Mouse (Mus musculus) hindbrain, embryonic 13.5 days (tissue): ENCODE data around the gene Mtx1. TPM values are rescaled to one million over a fixed set of nuclear protein-coding genes. Genes with fewer than 3 reads are reported as not detected.

Experiments
- microRNA counts: library from miRNA; unstranded; fragments of <30 nt; microRNA quantifications from one replicate; lab custom pipeline; 2016
- microRNA-seq: library from miRNA; unstranded; fragments of <30 nt; microRNA quantifications from one replicate; pipeline ENCODE4, GENCODE M21; 2016
- polyA plus RNA-seq: library from polyadenylated mRNA; unstranded; fragments of >200 nt; fragmentation: Nextera tagmentation; extraction: Ambion mirVana; gene quantifications from 2 replicates; pipeline ENCODE4 v1.2.1, GENCODE M21; 2015

Gene Mtx1
- polyA plus RNA-seq, 1 experiment from 2014 or later: 161 TPM

MicroRNA genes within 50 kb of the gene (microRNA counts, 519-probe panel; counts per million panel counts)
- 3,735 counts per million, percentile 53 among the panel's probes with 10 or more counts for microRNA mmu-miR-92b (lab: Ali Mortazavi, UCI)

Small RNA genes lying within 50 kb of the gene (microRNA-seq; reads per million reads assigned to microRNA genes)
- gene Mir92b: 4,817 reads per million, percentile 91 among the genes with 10 or more reads in this experiment

Other genes with a start within 250 kb of the Mtx1 start
- 74.5 and 76.0 TPM in 2 replicates for gene Rusc1, start 133.8 kb downstream of the Mtx1 start, polyA plus RNA-seq
- not detected in 2 replicates for gene Gm43738, start 126.0 kb downstream of the Mtx1 start, polyA plus RNA-seq
- gene Fdps, start 125.1 kb downstream of the Mtx1 start, polyA plus RNA-seq: 312 and 322 TPM in 2 replicates
- 0.30 TPM in 1 of 2 replicates, not detected in the other for gene Pklr, start 90.9 kb downstream of the Mtx1 start, polyA plus RNA-seq
- 33.5 and 35.1 TPM in 2 replicates for gene Hcn3, start 66.9 kb downstream of the Mtx1 start, polyA plus RNA-seq
- gene Clk2, start 62.3 kb downstream of the Mtx1 start, polyA plus RNA-seq: 23.5 and 24.5 TPM in 2 replicates
- gene Scamp3, start 49.6 kb downstream of the Mtx1 start, polyA plus RNA-seq: 127 and 130 TPM in 2 replicates
- gene Fam189b, start 43.9 kb downstream of the Mtx1 start, polyA plus RNA-seq: 29.9 and 30.0 TPM in 2 replicates
- gene Gba, start 24.2 kb downstream of the Mtx1 start, polyA plus RNA-seq: 47.9 TPM in 2 replicates
- 53.5 and 60.7 TPM in 2 replicates for gene Thbs3, start 11.9 kb downstream of the Mtx1 start, polyA plus RNA-seq
- gene Muc1, start 2.0 kb upstream of the Mtx1 start, polyA plus RNA-seq: 1.3 and 2.8 TPM in 2 replicates
- 205 and 209 TPM in 2 replicates for gene Krtcap2, start 18.9 kb upstream of the Mtx1 start, polyA plus RNA-seq
- gene Trim46, start 19.2 kb upstream of the Mtx1 start, polyA plus RNA-seq: 64.3 and 68.1 TPM in 2 replicates
- gene Dpm3, start 32.3 kb upstream of the Mtx1 start, polyA plus RNA-seq: 74.4 and 76.2 TPM in 2 replicates
- gene Slc50a1, start 43.5 kb upstream of the Mtx1 start, polyA plus RNA-seq: 34.6 and 38.0 TPM in 2 replicates
- gene Efna1, start 54.1 kb upstream of the Mtx1 start, polyA plus RNA-seq: 12.1 and 12.4 TPM in 2 replicates
- gene Efna3, start 95.9 kb upstream of the Mtx1 start, polyA plus RNA-seq: 46.8 and 49.7 TPM in 2 replicates
- gene Efna4, start 110.9 kb upstream of the Mtx1 start, polyA plus RNA-seq: 8.6 and 9.8 TPM in 2 replicates
- 41.5 and 47.0 TPM in 2 replicates for gene Adam15, start 122.9 kb upstream of the Mtx1 start, polyA plus RNA-seq
- 0.14 and 0.17 TPM in 2 replicates for gene Dcst2, start 134.9 kb upstream of the Mtx1 start, polyA plus RNA-seq
- 1.1 and 1.3 TPM in 2 replicates for gene Dcst1, start 138.2 kb upstream of the Mtx1 start, polyA plus RNA-seq
- gene Zbtb7b, start 167.7 kb upstream of the Mtx1 start, polyA plus RNA-seq: 0.70 and 0.73 TPM in 2 replicates
- gene Lenep, start 175.7 kb upstream of the Mtx1 start, polyA plus RNA-seq: 1.1 and 1.4 TPM in 2 replicates
- 38.5 and 39.3 TPM in 2 replicates for gene Flad1, start 184.8 kb upstream of the Mtx1 start, polyA plus RNA-seq
- 116 and 121 TPM in 2 replicates for gene Cks1b, start 191.3 kb upstream of the Mtx1 start, polyA plus RNA-seq
- 24.3 and 24.4 TPM in 2 replicates for gene Shc1, start 191.4 kb upstream of the Mtx1 start, polyA plus RNA-seq
- 38.7 and 42.0 TPM in 2 replicates for gene Pygo2, start 203.1 kb upstream of the Mtx1 start, polyA plus RNA-seq
- gene Pbxip1, start 209.6 kb upstream of the Mtx1 start, polyA plus RNA-seq: 19.4 and 20.4 TPM in 2 replicates
- 101 and 105 TPM in 2 replicates for gene Pmvk, start 227.5 kb upstream of the Mtx1 start, polyA plus RNA-seq